Mouse (Mus musculus) adrenal gland, adult (tissue): ENCODE data around the gene Adcy1.
A peak's percentile ranks its signal among the peaks of the same experiment; 100 is the strongest.
"Not testable (repeated sequence)": the region's sequence is repeated elsewhere in the genome, so short reads cannot be mapped to it uniquely, and the experiment has no call there.

Experiments
- DNase-seq, 2 experiments: peaks; one replicate each; pipeline ENCODE4 v3.0.0; 2022 to 2023; ENCODE audit warnings: low spot score in 1 of 2; ENCODE audit not compliant: inconsistent age in 2 of 2

The Adcy1 gene

GRCm38 (mm10) chr11:7213501-7214341 lies 150.4 kb downstream of the Adcy1 start, which contains the start of gene Igfbp3:
Igfbp3 (minus strand) TSS chr11:7213923.
- peak; percentile 31 to 75 for DNase-seq

- DNase-seq, result no peak
These were observed 151.0 kb downstream of the Adcy1 start for GRCm38 (mm10) chr11:7214342-7214660.

DNA sequence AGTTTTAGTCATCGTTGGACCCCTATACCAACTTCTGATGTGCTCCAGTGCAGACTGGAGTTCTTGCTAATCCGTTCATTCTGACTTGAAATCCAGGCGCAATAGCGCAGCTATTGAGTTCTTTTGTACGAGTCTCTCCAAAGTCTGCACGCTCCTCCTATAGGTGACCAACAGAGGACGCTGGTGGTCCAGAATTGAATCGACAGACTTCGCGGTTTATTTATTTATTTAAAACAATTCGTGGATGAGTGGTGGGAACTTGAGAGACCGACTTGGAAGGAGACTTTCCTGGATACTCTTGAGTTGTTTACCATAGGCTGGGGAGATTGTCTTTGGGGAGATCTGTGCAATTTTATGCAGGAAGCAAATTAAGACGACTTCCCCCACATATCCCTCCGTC lies 151.5 kb downstream of the Adcy1 start:
- DNase-seq, result peak in 1 of 2 experiments; percentile 75

DNA sequence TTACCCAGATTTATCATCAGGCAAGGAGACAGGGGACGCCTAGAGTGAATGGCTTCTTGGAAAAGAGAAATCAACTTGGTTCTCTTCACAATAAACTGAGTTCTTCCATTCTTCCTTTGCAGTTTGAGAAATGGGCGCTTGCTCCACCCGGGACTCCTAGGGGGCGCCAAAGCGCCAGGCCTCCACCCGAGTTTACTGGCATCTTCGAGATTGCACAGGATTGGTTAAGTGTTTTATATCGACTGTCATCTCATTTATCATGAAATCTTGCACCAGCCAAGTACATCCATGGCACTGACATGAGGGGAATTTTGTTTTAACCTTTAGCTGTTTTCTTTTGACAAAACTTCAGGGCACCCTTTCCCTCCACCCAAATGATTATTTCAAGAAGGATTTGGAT lies 152.4 kb downstream of the Adcy1 start:
- peak; percentile 60 to 88 for DNase-seq

DNA sequence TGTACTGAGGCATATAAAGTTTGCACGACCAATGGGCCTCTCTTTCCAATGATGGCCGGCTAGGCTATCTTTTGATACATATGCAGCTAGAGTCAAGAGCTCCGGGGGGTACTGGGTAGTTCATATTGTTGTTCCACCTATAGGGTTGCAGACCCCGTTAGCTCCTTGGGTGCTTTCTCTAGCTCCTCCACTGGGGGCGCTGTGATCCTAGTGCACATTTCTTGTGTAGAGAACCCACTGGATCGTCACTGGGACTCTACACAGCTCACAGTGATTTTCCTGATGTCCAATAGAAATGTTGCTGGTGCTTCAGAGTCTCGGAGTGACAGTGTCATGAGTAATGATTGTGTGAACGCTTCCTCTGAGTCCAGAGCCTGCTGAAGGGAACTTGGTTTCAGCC lies 158.5 kb downstream of the Adcy1 start:
- DNase-seq, result not testable (repeated sequence)

DNA sequence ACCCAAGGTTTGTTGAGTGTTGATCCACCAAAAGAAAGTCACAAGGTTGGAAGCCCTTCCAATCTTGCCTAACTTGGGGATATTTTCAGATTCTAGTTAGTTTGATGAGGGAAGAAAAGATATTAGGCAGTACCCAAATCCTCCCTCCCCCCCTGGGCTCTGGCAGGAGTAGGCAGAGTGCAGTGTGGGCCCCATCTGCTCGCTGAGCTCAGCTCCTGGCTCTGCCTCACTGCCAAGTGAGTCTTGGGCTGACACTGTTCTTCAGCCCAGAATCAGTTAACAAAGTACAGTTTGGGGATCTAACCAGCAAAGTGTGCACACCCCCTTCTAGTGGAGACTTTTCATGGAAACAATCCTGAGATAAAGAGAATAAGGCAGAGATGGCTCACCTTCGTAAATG lies 162.9 kb downstream of the Adcy1 start:
- no peak for DNase-seq

DNA sequence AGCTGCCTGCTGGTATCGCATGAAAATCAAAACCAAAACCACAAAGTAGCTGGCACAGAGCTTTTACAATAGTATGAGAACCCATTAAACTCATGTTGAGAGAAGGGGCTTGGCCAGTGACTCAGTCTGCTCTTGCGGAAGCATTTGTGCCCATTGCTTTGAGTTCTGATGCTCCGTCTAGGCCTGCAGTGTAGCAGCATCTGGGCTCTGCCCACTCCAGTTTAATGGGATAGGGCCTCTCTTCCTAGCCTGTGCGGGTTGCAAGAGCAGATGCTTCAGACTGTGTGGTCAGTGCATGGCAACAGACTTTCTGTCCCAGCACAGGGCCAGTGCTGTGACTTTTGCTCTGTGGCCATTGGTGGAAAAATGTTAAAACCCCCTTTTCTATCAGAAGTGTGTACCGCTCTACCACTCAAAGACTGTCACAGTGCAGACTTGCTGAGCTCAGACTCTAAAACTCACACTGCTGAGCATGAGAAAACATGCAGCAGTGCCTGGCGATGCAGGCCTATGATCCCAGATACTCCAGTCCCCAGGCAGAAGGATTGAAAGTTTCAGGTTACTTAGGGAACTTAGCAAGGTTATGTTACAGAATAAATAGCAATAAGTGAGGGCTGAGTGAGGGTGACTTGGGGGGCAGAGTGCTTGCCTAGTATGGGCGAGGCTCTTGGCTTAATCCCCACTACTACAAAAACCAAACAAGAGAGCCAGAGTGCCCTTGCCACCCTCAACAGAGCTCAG lies 163.7 kb downstream of the Adcy1 start:
- no peak for DNase-seq

DNA sequence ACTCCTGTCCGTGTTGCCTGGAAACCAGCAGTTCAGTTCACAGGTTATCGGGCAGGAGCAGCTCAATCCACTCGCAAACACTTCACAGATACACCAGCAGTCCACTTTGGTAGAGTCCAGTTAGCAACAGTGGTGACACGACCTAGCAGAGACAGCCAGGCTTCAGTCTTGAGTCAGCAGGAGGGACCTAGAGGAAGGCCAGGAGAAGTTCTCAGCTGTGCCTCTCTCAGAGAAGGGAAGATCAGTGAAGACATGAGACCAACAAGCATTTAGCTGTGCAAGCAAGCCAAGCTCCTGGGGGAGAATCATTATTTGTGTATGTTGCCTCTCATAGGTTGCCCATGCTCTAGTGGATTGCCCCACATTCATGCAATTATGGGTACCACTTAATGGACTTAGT lies 164.8 kb downstream of the Adcy1 start:
- no peak for DNase-seq
